Mouse (Mus musculus) R1 (cell line): ENCODE data around the gene Eml6.

ENCODE experiments used
- DNase-seq: peaks from one replicate; pipeline ENCODE4 v3.0.0-alpha.2; 2018; ENCODE audit warnings: low read depth, low spot score

Eml6 gene

GRCm38 (mm10) chr11:29840606-29841227 is 185.1 kb downstream of the Eml6 start:
- no peak for DNase-seq

GRCm38 (mm10) chr11:29839781-29840180 is 186.1 kb downstream of the Eml6 start:
- no peak for DNase-seq

- DNase-seq: no peak
Measured at GRCm38 (mm10) chr11:29837066-29837465, 188.8 kb downstream of the Eml6 start.

GRCm38 (mm10) chr11:29827729-29828128 is 198.1 kb downstream of the Eml6 start:
- DNase-seq: no peak

GRCm38 (mm10) chr11:29826001-29826400 is 199.8 kb downstream of the Eml6 start:
- DNase-seq: no peak

GRCm38 (mm10) chr11:29825271-29825718 is 200.5 kb downstream of the Eml6 start, which contains the start of gene 4931440F15Rik:
4931440F15Rik (minus strand) TSS chr11:29825668.
- peak; percentile 25 for DNase-seq

GRCm38 (mm10) chr11:29824474-29825270 is 201.2 kb downstream of the Eml6 start:
- peak; percentile 69 for DNase-seq

- DNase-seq: no peak
Measured at GRCm38 (mm10) chr11:29823141-29823540, 202.7 kb downstream of the Eml6 start.

- no peak for DNase-seq
Measured at GRCm38 (mm10) chr11:29815670-29816069, 210.2 kb downstream of the Eml6 start.

GRCm38 (mm10) chr11:29815261-29815660 is 210.6 kb downstream of the Eml6 start:
- no peak for DNase-seq

GRCm38 (mm10) chr11:29813267-29813666 is 212.6 kb downstream of the Eml6 start:
- no peak for DNase-seq

GRCm38 (mm10) chr11:29812475-29812874 is 213.4 kb downstream of the Eml6 start:
- no peak for DNase-seq

GRCm38 (mm10) chr11:29810324-29810723 is 215.5 kb downstream of the Eml6 start:
- DNase-seq: no peak

- DNase-seq: no peak
Measured at GRCm38 (mm10) chr11:29808981-29809589, 216.7 kb downstream of the Eml6 start.

GRCm38 (mm10) chr11:29808173-29808980 is 217.5 kb downstream of the Eml6 start:
- no peak for DNase-seq

- DNase-seq: no peak
Measured at GRCm38 (mm10) chr11:29807325-29807724, 218.5 kb downstream of the Eml6 start.

GRCm38 (mm10) chr11:29801432-29802427 is 224.1 kb downstream of the Eml6 start:
- no peak for DNase-seq

- DNase-seq: no peak
Measured at GRCm38 (mm10) chr11:29799839-29800238, 226.0 kb downstream of the Eml6 start.

GRCm38 (mm10) chr11:29795106-29795505 is 230.7 kb downstream of the Eml6 start:
- no peak for DNase-seq

GRCm38 (mm10) chr11:29794475-29794874 is 231.4 kb downstream of the Eml6 start:
- no peak for DNase-seq
